8 mouse cellular contexts compared by ENCODE assay signal in genomic region chr12:32378528-32379295, GRCm38 (mm10). TPM values are rescaled to one million over a fixed set of nuclear protein-coding genes. Genes with fewer than 3 reads are reported as not detected.
DNase-seq lines count a peak whose midpoint lies in the region; ATAC-seq lines count a peak whose summit lies in the region.

TSS of gene Ccdc71l (plus strand) at chr12:32378704.

- H3K9me3 ChIP-seq in intestine, embryonic 14.5 days (ENCODE audit: control insufficient read depth, low read length) = no peaks in the 10 kb centered on the region

- H3K4me1 ChIP-seq in intestine, embryonic 14.5 days (replicated peaks; ENCODE audit: control insufficient read depth, insufficient read depth, low read length) = peaks cover 15% of the 10 kb centered on the region; the same call in 1 of the 2 replicates

- intact Hi-C loops in gastrocnemius, postnatal 14 days (cut with DNase I; ENCODE audit: low total_unique reads) = no loop called here
- intact Hi-C loops in left cerebral cortex, postnatal 14 days (cut with DNase I) = loop anchor here (1.0 to 5.0 kb wide), 2 partner anchors 86 to 411 kb away; no protein-coding TSS in a partner anchor

- H3K27me3 ChIP-seq in intestine, embryonic 14.5 days (replicated peaks; ENCODE audit: control insufficient read depth, insufficient read depth, low read length) = no peaks in the 10 kb centered on the region

- peak within 1 kb of the TSS; percentile 79 for H3K4me3 ChIP-seq in intestine, embryonic 14.5 days (ENCODE audit: low read depth, low read length)

- WGBS in intestine, embryonic 14.5 days = 1% methylated on average over 71 of the region's 78 CpGs

- peak within 1 kb of the TSS; percentile 94 for H3K27ac ChIP-seq in intestine, embryonic 14.5 days (ENCODE audit: low read depth)

- peak within 1 kb of the TSS; percentile 93 for H3K9ac ChIP-seq in intestine, embryonic 14.5 days (ENCODE audit: low read length)

- DNase-seq in adrenal gland, adult (ENCODE audit: inconsistent age in 2 of 2, low spot score in 1 of 2) = peak; percentile 87 to 95
- DNase-seq in embryo, embryonic 10.5 days (ENCODE audit: low spot score) = peak; percentile 92
- DNase-seq in gastrocnemius, postnatal 14 days = peak; percentile 81
- peak; percentile 90 for DNase-seq in intestine, embryonic 14.5 days (ENCODE audit: low spot score)
- peak; percentile 76 to 79 for DNase-seq in left cerebral cortex, postnatal 14 days (ENCODE audit: low spot score in 2 of 2)
- peak; percentile 89 for DNase-seq in mesoderm, embryonic 11.5 days (ENCODE audit: low read depth, low spot score)
- peak; percentile 63 to 77 for DNase-seq in right cerebral cortex, postnatal 36 days (ENCODE audit: low spot score in 2 of 2)
- peak; percentile 87 for DNase-seq in yolk sac, embryonic 10.5 days (ENCODE audit: low spot score)

- peak within 1 kb of the TSS; percentile 81 for H3K4me2 ChIP-seq in intestine, embryonic 14.5 days (ENCODE audit: low read length)

- peak; percentile 84 for ATAC-seq in intestine, embryonic 14.5 days (replicated peaks; ENCODE audit: low FRiP score, low TSS enrichment, low read depth)

- H3K36me3 ChIP-seq in intestine, embryonic 14.5 days (ENCODE audit: control insufficient read depth, insufficient read depth, low read length) = no peaks in the 10 kb centered on the region

RNA-seq across cellular contexts. Expression of gene Ccdc71l, which starts in this region (rescaled TPM):
- 1 to 10 TPM; 4.0 to 4.5 TPM for total RNA-seq in gastrocnemius, postnatal 14 days (2021)
- 3.1 and 5.0 TPM in 2 replicates for polyA plus RNA-seq in intestine, embryonic 14.5 days (2014; fragmentation: Nextera tagmentation; extraction: Ambion mirVana)
- total RNA-seq in left cerebral cortex, postnatal 14 days (2021) = 10 to 100 TPM; 11.1 to 13.8 TPM

Comparison
In these comparisons a context has a peak if more than half of its experiments do, and no peak if none do; other contexts are left out.
1. Peak in every context shown above with its lines: DNase-seq, ATAC-seq, H3K4me3 ChIP-seq and H3K27ac ChIP-seq.